Mouse (Mus musculus) retina, postnatal 1 day (tissue): ENCODE results near the gene Pole2.
A peak's percentile ranks its signal among the peaks of the same experiment; 100 is the strongest.

Source experiments
- DNase-seq: peaks from one replicate; pipeline ENCODE4 v3.0.0-alpha.2; 2012

Gene Pole2

GRCm38 (mm10) chr12:69210056-69210979 lies 17.7 kb downstream of the Pole2 start:
- DNase-seq, result no peak

GRCm38 (mm10) chr12:69208520-69208919 lies 19.5 kb downstream of the Pole2 start:
- no peak for DNase-seq

GRCm38 (mm10) chr12:69207926-69208325 lies 20.1 kb downstream of the Pole2 start:
- no peak for DNase-seq

- DNase-seq, result no peak
These were observed 20.6 kb downstream of the Pole2 start for GRCm38 (mm10) chr12:69207396-69207795.

- DNase-seq, result peak; percentile 43
These were observed 23.8 kb downstream of the Pole2 start, which contains the start of gene Gm49384 for GRCm38 (mm10) chr12:69204052-69204833. Gene Gm49384, minus strand, starts transcription at chr12:69204267.

- no peak for DNase-seq
These were observed 29.0 kb downstream of the Pole2 start for GRCm38 (mm10) chr12:69198985-69199384.

- DNase-seq, result peak; percentile 84
These were observed 29.8 kb downstream of the Pole2 start, which contains the start of gene Dnaaf2 for GRCm38 (mm10) chr12:69198164-69198535. Gene Dnaaf2, minus strand, starts transcription at chr12:69198429.

GRCm38 (mm10) chr12:69197378-69198163 lies 30.4 kb downstream of the Pole2 start:
- peak; percentile 67 for DNase-seq

- DNase-seq, result peak; percentile 93
These were observed 31.3 kb downstream of the Pole2 start, which contains the start of gene Gm49383 for GRCm38 (mm10) chr12:69196444-69197377. Gene Gm49383, minus strand, starts transcription at chr12:69197104.

- DNase-seq, result no peak
These were observed 35.4 kb downstream of the Pole2 start for GRCm38 (mm10) chr12:69192637-69193036.

GRCm38 (mm10) chr12:69191396-69191795 lies 36.6 kb downstream of the Pole2 start:
- no peak for DNase-seq

- no peak for DNase-seq
These were observed 37.5 kb downstream of the Pole2 start for GRCm38 (mm10) chr12:69190522-69190921.

- no peak for DNase-seq
These were observed 37.9 kb downstream of the Pole2 start for GRCm38 (mm10) chr12:69190074-69190473.

GRCm38 (mm10) chr12:69186811-69187471 lies 41.1 kb downstream of the Pole2 start:
- no peak for DNase-seq

GRCm38 (mm10) chr12:69185371-69185770 lies 42.6 kb downstream of the Pole2 start:
- no peak for DNase-seq

- peak; percentile 67 for DNase-seq
These were observed 43.4 kb downstream of the Pole2 start for GRCm38 (mm10) chr12:69184342-69185295.

GRCm38 (mm10) chr12:69183583-69184308 lies 44.2 kb downstream of the Pole2 start, which contains the start of the genes Rpl36al and Mgat2:
Gene Rpl36al, minus strand, starts transcription at chr12:69184083.
Gene Mgat2, plus strand, starts transcription at chr12:69184157.
- DNase-seq, result peak; percentile 99

- no peak for DNase-seq
These were observed 46.2 kb downstream of the Pole2 start for GRCm38 (mm10) chr12:69181800-69182199.

GRCm38 (mm10) chr12:69179371-69179770 lies 48.6 kb downstream of the Pole2 start:
- peak; percentile 30 for DNase-seq
